Mouse (Mus musculus) spleen, adult 2 months (tissue): Measurements from ENCODE around the gene Ctxn2.

Experiments
- CTCF ChIP-seq: fragments of 200-500 bp; IDR thresholded peaks from 2 replicates; pipeline ENCODE4 v1.5.1; 2011; ENCODE audit warnings: mild to moderate bottlenecking, inconsistent platforms; ENCODE audit not compliant: insufficient read depth, insufficient read length, insufficient replicate concordance; ENCODE audit errors: extremely low read depth
- POLR2A ChIP-seq: fragments of 200-500 bp; IDR thresholded peaks from 2 replicates; pipeline ENCODE4 v1.6.1; 2011; ENCODE audit warnings: low read depth, low read length, inconsistent platforms

GRCm38 (mm10) chr2:125187904-125188303, 51.4 kb downstream of the Ctxn2 start:
- TF ChIP-seq CTCF (no peak), POLR2A (no peak)
